Mouse (Mus musculus) forebrain, embryonic 12.5 days (tissue): Measurements from ENCODE around the gene Zfp536. TPM values are rescaled to one million over a fixed set of nuclear protein-coding genes. Genes with fewer than 3 reads are reported as not detected.
"Not testable (repeated sequence)": the region's sequence is repeated elsewhere in the genome, so short reads cannot be mapped to it uniquely, and the experiment has no call there.

ENCODE experiments used
- ATAC-seq: fragments of 200-750 bp; cut with Nextera tagmentation; 2 replicates; pipeline ENCODE4 v1.8.0; 2017; ENCODE audit warnings: moderate TSS enrichment; ENCODE audit not compliant: low FRiP score
- H3K27ac ChIP-seq: fragments of 300-500 bp; sonication (generic); 2 replicates; pipeline ENCODE4 v1.5.1; 2016; ENCODE audit warnings: mild to moderate bottlenecking
- H3K27me3 ChIP-seq: fragments of 300-500 bp; sonication (generic); 2 replicates; pipeline ENCODE4 v1.6.1; 2016; ENCODE audit warnings: mild to moderate bottlenecking
- H3K36me3 ChIP-seq: fragments of 300-500 bp; sonication (generic); replicated peaks from 2 replicates; pipeline ENCODE4 v1.6.1; 2016; ENCODE audit warnings: mild to moderate bottlenecking
- H3K4me1 ChIP-seq: fragments of 300-500 bp; sonication (generic); 2 replicates; pipeline ENCODE4 v1.6.1; 2016
- H3K4me2 ChIP-seq: fragments of 300-500 bp; sonication (generic); 2 replicates; pipeline ENCODE4 v1.6.1; 2016; ENCODE audit warnings: mild to moderate bottlenecking, moderate library complexity
- H3K4me3 ChIP-seq: fragments of 300-500 bp; sonication (generic); replicated peaks from 2 replicates; pipeline ENCODE4 v1.5.1; 2016; ENCODE audit warnings: mild to moderate bottlenecking
- H3K9ac ChIP-seq: fragments of 300-500 bp; sonication (generic); 2 replicates; pipeline ENCODE4 v1.6.1; 2016; ENCODE audit warnings: mild to moderate bottlenecking
- H3K9me3 ChIP-seq: fragments of 300-500 bp; sonication (generic); 2 replicates; pipeline ENCODE4 v1.6.1; 2016
- WGBS: fragments of 180-500 bp; shearing (Covaris S2); methylation state at CpG from one replicate; pipeline ENCODE4 v1.1.7; 2016; 5-methylcytosine and 5-hydroxymethylcytosine counted together
- polyA plus RNA-seq: library from polyadenylated mRNA; unstranded; fragments of >200 nt; fragmentation: Nextera tagmentation; extraction: Ambion mirVana; gene quantifications from 2 replicates; pipeline ENCODE4 v1.2.1, GENCODE M21; 2016

The Zfp536 gene
- polyA plus RNA-seq, 1 experiment from 2014 or later = 45.7 TPM

DNA sequence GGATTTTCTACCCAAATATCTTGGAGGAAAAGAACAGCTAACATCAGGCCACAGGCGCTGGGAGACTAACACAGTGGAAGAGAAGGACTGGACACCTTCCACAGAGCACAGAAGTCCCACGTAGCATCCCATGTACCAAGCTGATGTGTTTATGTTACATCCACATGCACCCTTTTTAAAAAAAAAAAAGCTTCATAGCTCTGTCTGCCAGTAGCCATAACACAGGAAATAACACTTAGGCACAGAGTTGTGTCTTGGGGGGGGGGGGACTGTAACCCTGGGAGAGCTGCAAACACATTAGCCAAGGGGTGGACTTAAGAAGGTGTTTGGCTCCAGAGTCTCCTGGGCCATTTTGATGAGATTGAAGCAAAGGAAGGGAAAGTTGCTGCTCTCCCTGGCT, 155.6 kb downstream of the Zfp536 start:
- Histone ChIP-seq H3K9ac (no peak overlapping the region), H3K9me3 (no peaks in the 10 kb centered on the region), H3K27ac (no peak overlapping the region), H3K4me3 (no peak overlapping the region), H3K27me3 (0 out of 2 replicates have a peak, but pooled peaks cover 6% of the 10 kb centered on the region), H3K36me3 (no peaks in the 10 kb centered on the region), H3K4me2 (no peak overlapping the region), H3K4me1 (peaks cover 12% of the 10 kb centered on the region; the same call in 1 of the 2 replicates)
- no peak for ATAC-seq
- 91% methylated on average over 2 of the region's 2 CpGs for WGBS

DNA sequence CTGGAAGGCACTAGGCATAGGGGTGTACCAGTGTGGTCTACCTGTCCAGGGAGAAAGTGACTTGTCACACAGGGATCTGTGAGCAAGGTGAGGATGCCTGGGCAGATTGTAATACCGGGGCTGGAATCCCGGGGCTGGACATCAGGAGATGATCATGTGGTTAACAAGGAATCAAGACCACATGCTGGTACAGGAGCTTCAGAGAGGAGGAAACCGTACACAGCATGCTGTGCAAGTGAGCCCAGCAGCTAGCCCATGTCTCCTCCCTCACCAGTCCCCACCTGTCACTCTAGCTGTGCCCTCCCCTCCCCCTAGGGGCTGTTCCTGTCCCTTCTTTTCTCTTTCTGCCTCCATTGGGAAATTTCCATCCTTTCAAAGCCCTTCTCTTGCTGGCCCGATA, 157.5 kb downstream of the Zfp536 start:
- Histone ChIP-seq H3K9me3 (no peaks in the 10 kb centered on the region), H3K4me3 (no peak overlapping the region), H3K4me1 (peaks cover 12% of the 10 kb centered on the region; the same call in 1 of the 2 replicates), H3K27me3 (no peaks in the 10 kb centered on the region), H3K27ac (no peak overlapping the region), H3K36me3 (no peaks in the 10 kb centered on the region), H3K9ac (no peak overlapping the region), H3K4me2 (no peak overlapping the region)
- ATAC-seq = no peak
- 86% methylated on average over 4 of the region's 4 CpGs for WGBS

DNA sequence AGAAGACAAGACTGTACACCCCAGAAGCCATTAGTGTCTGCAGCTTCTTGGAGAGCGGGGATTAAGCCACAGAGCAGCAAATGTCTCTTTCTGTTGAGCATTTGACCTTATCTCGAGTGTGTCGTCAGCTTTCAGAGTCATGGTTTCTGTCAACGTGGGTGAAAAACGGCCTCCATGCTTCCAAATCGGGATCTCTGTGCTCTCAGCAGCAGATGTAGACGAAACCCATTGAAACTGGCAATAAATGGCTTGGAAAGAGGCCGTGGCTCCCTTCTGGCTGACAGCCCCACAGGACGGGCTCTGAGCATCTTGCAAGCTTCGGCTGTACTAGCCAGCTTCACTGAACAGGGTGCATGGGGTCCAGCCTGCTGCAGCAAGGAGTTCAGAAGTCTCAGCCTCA, 159.1 kb downstream of the Zfp536 start:
- Histone ChIP-seq H3K9ac (no peak overlapping the region), H3K4me2 (no peak overlapping the region), H3K4me3 (no peak overlapping the region), H3K36me3 (no peaks in the 10 kb centered on the region), H3K27ac (no peak overlapping the region), H3K27me3 (no peaks in the 10 kb centered on the region), H3K9me3 (no peaks in the 10 kb centered on the region), H3K4me1 (peaks cover 5% of the 10 kb centered on the region; the same call in 1 of the 2 replicates)
- no peak for ATAC-seq
- 86% methylated on average over 10 of the region's 10 CpGs for whole genome bisulfite sequencing

DNA sequence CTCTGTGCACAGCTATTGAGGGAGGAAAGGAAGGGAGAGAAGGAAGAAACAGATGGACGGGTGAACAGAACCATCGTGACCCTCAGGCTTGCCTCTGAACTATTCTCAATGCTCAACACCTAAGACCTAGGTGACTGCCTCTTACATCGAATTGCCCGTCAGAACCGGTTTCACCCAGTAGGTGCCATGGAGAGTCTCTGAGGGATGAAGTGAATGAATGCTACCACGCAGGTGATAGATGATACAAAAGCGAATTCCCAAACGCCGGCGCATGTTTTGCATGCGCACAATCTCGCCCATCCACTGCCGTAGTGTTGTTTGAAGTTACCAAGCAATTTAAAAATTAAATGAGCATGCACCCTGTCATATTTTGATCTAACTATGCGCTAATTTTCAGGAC, 164.9 kb downstream of the Zfp536 start:
- ATAC-seq = no peak
- H3K9ac ChIP-seq = no peak overlapping the region

DNA sequence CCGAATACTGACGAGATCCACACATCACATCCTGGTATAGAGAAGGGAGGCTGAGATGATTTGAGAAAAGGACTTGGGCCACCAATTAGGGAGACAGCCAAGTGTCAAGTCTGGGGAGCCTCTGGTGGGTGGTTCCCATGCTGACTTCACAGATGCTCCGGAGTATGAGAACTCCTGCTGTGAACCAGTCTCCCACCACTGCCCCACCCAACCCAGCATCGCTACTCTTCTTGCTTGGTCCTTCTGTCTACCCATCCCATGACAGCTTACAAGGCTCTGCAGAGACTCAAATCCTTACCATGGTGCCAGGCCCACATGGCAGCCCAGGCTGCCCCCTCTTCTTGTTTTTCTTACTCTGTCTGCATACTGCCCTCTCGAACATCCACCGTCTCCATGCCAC, 165.5 kb downstream of the Zfp536 start:
- WGBS = 94% methylated on average over 6 of the region's 6 CpGs
- ATAC-seq = no peak

More for the DNA sequence above, 164.9 kb downstream of the Zfp536 start:
- peaks cover 5% of the 10 kb centered on the region for H3K4me1 ChIP-seq
- 95% methylated on average over 14 of the region's 14 CpGs for WGBS
- no peak overlapping the region for H3K27ac ChIP-seq
- H3K4me3 ChIP-seq = no peak overlapping the region
- H3K36me3 ChIP-seq = no peaks in the 10 kb centered on the region
- H3K27me3 ChIP-seq = no peaks in the 10 kb centered on the region
- H3K4me2 ChIP-seq = no peak overlapping the region
- 0 out of 2 replicates have a peak, but pooled peaks cover 3% of the 10 kb centered on the region for H3K9me3 ChIP-seq

DNA sequence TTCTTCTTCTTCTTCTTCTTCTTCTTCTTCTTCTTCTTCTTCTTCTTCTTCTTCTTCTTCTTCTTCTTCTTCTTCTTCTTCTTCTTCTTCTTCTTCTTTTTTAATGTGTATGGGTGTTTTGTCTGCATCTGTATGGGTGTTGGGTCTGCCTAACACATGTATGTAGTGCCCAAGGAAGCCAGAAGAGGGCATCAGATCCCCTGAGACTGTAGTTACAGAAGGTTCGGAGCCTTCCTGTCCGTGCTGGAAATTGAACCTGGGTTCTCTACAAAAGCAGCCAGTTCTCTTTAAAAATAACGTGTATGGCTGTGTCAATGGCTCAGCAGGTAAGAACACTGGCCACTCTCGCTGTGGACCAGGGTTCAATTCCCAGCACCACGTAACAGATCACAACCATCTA, 167.0 kb downstream of the Zfp536 start:
- ATAC-seq = no peak
- H3K4me2 ChIP-seq = no peak overlapping the region
- no peak overlapping the region for H3K4me3 ChIP-seq
- H3K9ac ChIP-seq = no peak overlapping the region
- H3K27ac ChIP-seq = no peak overlapping the region
- peaks cover 18% of the 10 kb centered on the region for H3K4me1 ChIP-seq
- H3K9me3 ChIP-seq = 0 out of 2 replicates have a peak, but pooled peaks cover 3% of the 10 kb centered on the region
- H3K27me3 ChIP-seq = no peaks in the 10 kb centered on the region
- no peaks in the 10 kb centered on the region for H3K36me3 ChIP-seq
- WGBS = 85% methylated on average over 5 of the region's 5 CpGs

More for the DNA sequence above, 165.5 kb downstream of the Zfp536 start:
- H3K27me3 ChIP-seq = no peaks in the 10 kb centered on the region
- no peaks in the 10 kb centered on the region for H3K36me3 ChIP-seq
- 0 out of 2 replicates have a peak, but pooled peaks cover 3% of the 10 kb centered on the region for H3K9me3 ChIP-seq
- H3K4me3 ChIP-seq = no peak overlapping the region
- H3K4me2 ChIP-seq = no peak overlapping the region
- H3K27ac ChIP-seq = no peak overlapping the region
- no peak overlapping the region for H3K9ac ChIP-seq
- peaks cover 11% of the 10 kb centered on the region for H3K4me1 ChIP-seq

DNA sequence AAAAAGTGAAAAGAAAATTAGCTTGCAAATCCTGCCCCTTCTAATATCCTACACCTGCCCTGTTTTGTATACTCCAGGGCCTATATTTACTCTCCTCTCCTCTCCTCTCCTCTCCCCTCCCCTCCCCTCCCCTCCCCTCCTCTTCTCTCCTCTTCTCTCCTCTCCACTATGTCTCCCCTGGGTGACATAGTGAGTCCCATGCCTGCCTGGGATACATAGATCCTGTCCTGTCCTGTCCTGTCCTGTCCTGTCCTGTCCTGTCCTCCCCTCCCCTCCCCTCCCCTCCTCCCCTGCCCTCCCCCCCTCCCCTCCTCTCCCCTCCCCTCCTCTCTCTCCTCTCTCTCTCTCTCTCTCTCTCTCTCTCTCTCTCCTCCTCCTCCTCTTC, 169.9 kb downstream of the Zfp536 start:
- not testable (repeated sequence) for H3K9me3 ChIP-seq, ATAC-seq, H3K4me2 ChIP-seq, H3K27ac ChIP-seq, H3K4me3 ChIP-seq, H3K27me3 ChIP-seq, H3K36me3 ChIP-seq, H3K9ac ChIP-seq
- H3K4me1 ChIP-seq = peaks cover 39% of the 10 kb centered on the region

DNA sequence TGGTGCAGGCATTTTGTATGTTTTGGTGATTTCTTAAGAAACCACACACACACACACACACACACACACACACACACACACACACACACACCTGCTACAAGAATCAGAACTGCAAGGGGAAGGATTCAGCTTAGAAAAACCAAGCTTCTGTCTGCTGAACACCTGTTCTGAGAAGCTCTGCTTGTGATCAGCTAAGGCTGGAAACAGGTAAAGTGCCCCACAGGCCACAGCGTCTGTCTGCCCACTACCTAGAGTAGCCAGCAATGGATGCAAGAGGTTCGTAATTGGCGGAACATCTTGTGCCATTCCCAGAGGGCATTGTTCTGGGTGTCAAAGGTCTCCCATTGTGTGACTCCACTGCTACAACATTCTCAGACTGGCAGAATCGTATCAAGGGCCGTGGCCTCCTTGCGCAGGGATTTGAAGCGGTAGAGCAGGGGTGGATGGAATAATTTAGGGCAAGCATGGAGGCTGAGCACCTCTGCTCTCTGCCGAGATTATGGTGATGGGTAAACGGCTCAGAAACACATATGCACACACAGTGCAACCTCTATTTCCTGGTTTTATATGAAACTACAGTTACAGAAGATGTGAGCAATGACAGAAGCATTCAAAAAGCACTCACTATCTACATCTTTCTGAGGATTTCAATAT, 170.4 kb downstream of the Zfp536 start:
- Histone ChIP-seq H3K27ac (peak overlapping the region; percentile 36; the same call in 1 of the 2 replicates), H3K9ac (no peak overlapping the region), H3K4me1 (peaks cover 39% of the 10 kb centered on the region), H3K27me3 (no peaks in the 10 kb centered on the region), H3K4me3 (no peak overlapping the region), H3K4me2 (no peak overlapping the region), H3K9me3 (0 out of 2 replicates have a peak, but pooled peaks cover 3% of the 10 kb centered on the region), H3K36me3 (no peaks in the 10 kb centered on the region)
- ATAC-seq = peak; percentile 49; the same call in 1 of the 2 replicates
- WGBS = 4% methylated on average over 9 of the region's 9 CpGs

DNA sequence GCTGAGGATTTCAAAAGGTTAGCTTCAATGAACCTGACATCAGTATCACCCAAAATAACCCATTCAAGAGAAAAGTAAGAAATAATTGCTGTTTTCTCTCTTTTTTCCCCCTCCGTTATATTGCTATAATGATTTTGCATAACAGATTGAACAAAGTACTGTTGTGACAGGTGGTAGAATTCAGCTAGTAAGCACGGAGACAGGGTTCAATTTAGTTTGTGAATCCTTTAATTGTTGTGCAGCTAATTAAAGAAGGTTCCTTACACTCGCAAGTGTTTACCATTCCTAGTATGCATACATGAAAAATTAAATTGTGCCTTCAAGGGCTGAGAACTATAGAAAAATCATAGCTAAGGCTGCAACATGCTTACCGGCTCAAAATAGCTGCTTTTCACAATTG, 173.1 kb downstream of the Zfp536 start:
- WGBS = 27% methylated on average over 4 of the region's 4 CpGs
- Histone ChIP-seq H3K27me3 (no peaks in the 10 kb centered on the region), H3K36me3 (no peaks in the 10 kb centered on the region), H3K9me3 (no peaks in the 10 kb centered on the region), H3K4me2 (no peak overlapping the region), H3K4me3 (no peak overlapping the region), H3K4me1 (peaks cover 39% of the 10 kb centered on the region), H3K9ac (no peak overlapping the region), H3K27ac (no peak overlapping the region)
- no peak for ATAC-seq

DNA sequence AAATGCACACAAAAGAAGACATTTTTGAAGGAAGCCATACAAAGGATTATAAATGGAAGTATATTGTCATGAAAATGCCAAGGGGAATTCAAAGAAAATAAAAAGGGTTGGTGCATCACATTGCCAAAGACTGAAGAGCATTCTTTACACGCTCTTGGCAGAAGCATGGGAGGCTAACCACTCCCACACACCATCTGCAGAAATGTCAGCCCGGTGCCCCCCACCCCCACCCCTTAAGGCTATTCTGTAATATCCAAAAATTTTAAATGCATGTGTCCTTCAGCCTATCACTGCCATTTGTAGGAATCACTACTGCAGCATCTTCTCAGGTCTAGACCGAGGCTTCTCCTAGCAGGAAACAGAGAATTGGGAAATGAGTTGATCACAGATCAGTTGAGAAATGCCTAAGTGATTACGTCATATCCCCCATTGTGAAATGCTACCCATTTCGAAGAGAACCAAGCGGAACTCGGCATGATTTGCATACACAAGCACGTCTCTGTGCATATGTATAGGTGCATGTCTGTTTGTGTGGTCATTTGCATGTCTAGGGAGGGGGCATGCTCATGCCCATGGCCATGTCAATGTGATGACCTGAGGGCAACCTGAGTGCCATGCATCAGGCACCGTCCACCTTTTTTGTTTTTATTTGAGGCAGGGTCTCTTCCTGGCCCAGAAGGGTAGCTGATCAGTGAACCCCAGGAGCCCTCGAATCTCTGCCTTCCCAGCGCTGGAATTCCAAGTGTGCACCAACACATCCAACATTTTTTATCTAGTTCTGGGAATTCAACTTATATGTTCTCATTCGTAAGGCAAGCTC, 179.0 kb downstream of the Zfp536 start:
- 0 out of 2 replicates have a peak, but pooled peaks have one; percentile 39 for ATAC-seq
- Histone ChIP-seq H3K27ac (no peak overlapping the region), H3K9ac (no peak overlapping the region), H3K9me3 (no peaks in the 10 kb centered on the region), H3K27me3 (no peaks in the 10 kb centered on the region), H3K4me3 (no peak overlapping the region), H3K4me2 (no peak overlapping the region), H3K4me1 (peaks cover 26% of the 10 kb centered on the region), H3K36me3 (0 out of 2 replicates have a peak, but pooled peaks cover 6% of the 10 kb centered on the region)
- 62% methylated on average over 12 of the region's 12 CpGs for WGBS

DNA sequence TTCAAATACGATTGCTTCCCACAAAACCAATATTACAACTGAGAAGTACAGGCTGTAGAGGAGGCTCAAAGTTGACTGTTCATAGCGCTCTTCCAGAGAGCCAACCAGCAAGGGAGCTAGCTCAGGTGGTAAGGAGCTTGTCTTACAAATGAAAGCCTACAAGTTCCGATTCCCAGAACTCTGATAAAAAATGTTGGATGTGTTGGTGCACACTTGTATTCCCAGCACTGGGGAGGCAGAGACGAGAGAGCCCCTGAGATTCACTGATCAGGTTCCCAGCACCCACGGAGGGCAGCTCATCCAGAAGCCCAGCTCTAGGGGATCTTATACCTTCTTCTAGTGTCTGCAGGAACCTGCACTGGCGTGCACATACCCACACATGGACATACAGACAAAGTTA, 179.9 kb downstream of the Zfp536 start:
- Histone ChIP-seq H3K9me3 (no peaks in the 10 kb centered on the region), H3K36me3 (0 out of 2 replicates have a peak, but pooled peaks cover 6% of the 10 kb centered on the region), H3K4me3 (no peak overlapping the region), H3K4me2 (no peak overlapping the region), H3K27ac (no peak overlapping the region), H3K4me1 (peaks cover 24% of the 10 kb centered on the region), H3K27me3 (no peaks in the 10 kb centered on the region), H3K9ac (no peak overlapping the region)
- 91% methylated on average over 6 of the region's 6 CpGs for WGBS
- no peak for ATAC-seq

DNA sequence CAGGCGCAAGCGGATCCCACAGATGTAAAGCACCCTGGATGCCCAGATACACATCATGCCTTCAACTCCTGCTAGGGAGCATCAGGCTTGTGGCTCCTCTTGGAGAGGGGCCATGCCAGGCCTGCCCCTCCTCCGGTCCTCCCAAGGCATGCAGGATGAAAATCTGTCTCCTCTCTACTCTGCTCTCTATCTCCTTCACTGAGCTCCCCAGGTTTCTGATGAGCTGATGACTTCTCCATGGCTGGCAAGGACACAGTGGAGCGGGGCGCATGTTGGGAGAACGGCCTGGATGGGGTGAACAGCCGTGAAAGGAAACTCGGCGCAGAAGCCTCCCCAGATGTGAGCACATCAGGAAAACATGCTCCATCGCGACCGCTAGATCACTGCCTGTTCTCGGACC, 186.7 kb downstream of the Zfp536 start:
- no peak for ATAC-seq
- Histone ChIP-seq H3K9me3 (no peaks in the 10 kb centered on the region), H3K4me3 (no peak overlapping the region), H3K4me2 (no peak overlapping the region), H3K27me3 (no peaks in the 10 kb centered on the region), H3K27ac (no peak overlapping the region), H3K36me3 (no peaks in the 10 kb centered on the region), H3K9ac (no peak overlapping the region), H3K4me1 (peaks cover 19% of the 10 kb centered on the region)
- 92% methylated on average over 13 of the region's 13 CpGs for WGBS
